Mouse (Mus musculus) thymus, adult 2 months (tissue): ENCODE data around the gene Muc3. TPM values are rescaled to one million over a fixed set of nuclear protein-coding genes. Genes with fewer than 3 reads are reported as not detected.

Experiments
- DNase-seq: peaks from one replicate; pipeline ENCODE4 v3.0.0; 2021
- H3K27ac ChIP-seq: fragments of 200-500 bp; 2 replicates; pipeline ENCODE4 v1.5.1; 2012; ENCODE audit warnings: low read length, control low read depth; ENCODE audit not compliant: control insufficient read depth, insufficient read depth
- H3K27me3 ChIP-seq: fragments of 200-500 bp; 2 replicates; pipeline ENCODE4 v1.6.1; 2012; ENCODE audit warnings: mild to moderate bottlenecking, low read length, moderate library complexity, mixed read lengths; ENCODE audit not compliant: control insufficient read depth, insufficient read depth
- H3K36me3 ChIP-seq: fragments of 200-500 bp; 2 replicates; pipeline ENCODE4 v1.6.1; 2012; ENCODE audit warnings: mild to moderate bottlenecking, low read length, moderate library complexity; ENCODE audit not compliant: control insufficient read depth, insufficient read depth
- H3K4me1 ChIP-seq: fragments of 200-500 bp; replicated peaks from 2 replicates; pipeline ENCODE4 v1.6.1; 2012; ENCODE audit warnings: low read length; ENCODE audit not compliant: control insufficient read depth, insufficient read depth
- H3K4me3 ChIP-seq: fragments of 200-500 bp; 2 replicates; pipeline ENCODE4 v1.5.1; 2012; ENCODE audit warnings: mild to moderate bottlenecking, low read length, control low read depth, moderate library complexity; ENCODE audit not compliant: control insufficient read depth, insufficient read depth
- CTCF ChIP-seq: fragments of 200-500 bp; IDR thresholded peaks from 2 replicates; pipeline ENCODE4 v1.5.1; 2012; ENCODE audit warnings: mild to moderate bottlenecking, control low read depth, low read length, moderate library complexity, borderline replicate concordance; ENCODE audit not compliant: control insufficient read depth, poor library complexity, insufficient read depth; ENCODE audit errors: extremely low read depth
- POLR2A ChIP-seq: fragments of 200-500 bp; IDR thresholded peaks from 2 replicates; pipeline ENCODE4 v1.6.1; 2012; ENCODE audit warnings: mild to moderate bottlenecking, low read length, control low read depth, moderate library complexity; ENCODE audit not compliant: control insufficient read depth, poor library complexity, insufficient read depth; ENCODE audit errors: extremely low read depth
- WGBS: fragments of 180-500 bp; shearing (Covaris S2); methylation state at CpG from one replicate; pipeline ENCODE4 v1.1.7; 2018; 5-methylcytosine and 5-hydroxymethylcytosine counted together
- polyA plus RNA-seq: library from polyadenylated mRNA; depleted of rRNA; stranded (reverse); fragments of >200 nt; gene quantifications from 2 replicates; pipeline ENCODE4 v1.2.3, GENCODE M21; 2012

The Muc3 gene
- polyA plus RNA-seq, 1 experiment = 0.86 TPM

GRCm38 (mm10) chr5:137159461-137159860 lies 10.3 kb upstream of the Muc3 start:
- Histone ChIP-seq H3K4me1 (peaks cover 5% of the 10 kb centered on the region), H3K27ac (no peak overlapping the region), H3K27me3 (no peaks in the 10 kb centered on the region; the same call in 1 of the 2 replicates), H3K36me3 (no peaks in the 10 kb centered on the region), H3K4me3 (no peak overlapping the region)
- TF ChIP-seq POLR2A (no peak), CTCF (peak; percentile 95; the same call in 1 of the 2 replicates)
- WGBS = 7% methylated on average over 11 of the region's 11 CpGs
- peak; percentile 88 for DNase-seq

DNA sequence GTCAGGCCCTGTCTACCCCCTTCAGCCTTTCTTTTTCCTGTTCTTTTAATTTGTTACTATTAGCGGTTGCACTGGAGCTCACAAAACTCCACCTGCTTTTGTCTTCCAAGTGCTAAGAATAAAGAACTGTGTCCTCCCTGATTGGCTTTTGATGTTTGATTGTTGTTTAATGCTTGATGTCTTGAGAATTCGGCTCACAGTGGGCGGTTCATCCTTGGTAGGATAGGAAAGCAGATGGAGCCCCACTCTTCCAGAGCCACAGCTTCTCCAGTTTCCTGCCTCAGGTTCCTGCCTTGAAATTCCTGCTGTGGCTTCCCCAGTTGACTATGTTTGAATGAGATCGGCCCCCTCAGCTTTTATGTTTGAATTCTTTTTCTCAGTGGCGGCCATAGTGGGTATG lies 4.2 kb upstream of the Muc3 start:
- no peak for DNase-seq
- H3K36me3 ChIP-seq = no peaks in the 10 kb centered on the region
- no peaks in the 10 kb centered on the region for H3K4me1 ChIP-seq
- WGBS = 96% methylated on average over 5 of the region's 5 CpGs
- H3K27me3 ChIP-seq = no peaks in the 10 kb centered on the region; the same call in 1 of the 2 replicates
- TF ChIP-seq POLR2A (no peak), CTCF (no peak)
- H3K27ac ChIP-seq = no peak overlapping the region
- no peak overlapping the region for H3K4me3 ChIP-seq

GRCm38 (mm10) chr5:137152623-137153022 lies 3.5 kb upstream of the Muc3 start:
- TF ChIP-seq POLR2A = no peak
- no peak for TF ChIP-seq CTCF
- Histone ChIP-seq H3K27ac (no peak overlapping the region), H3K4me1 (no peaks in the 10 kb centered on the region), H3K36me3 (no peaks in the 10 kb centered on the region), H3K27me3 (no peaks in the 10 kb centered on the region; the same call in 1 of the 2 replicates), H3K4me3 (no peak overlapping the region)
- 60% methylated on average over 2 of the region's 2 CpGs for WGBS
- DNase-seq = no peak

DNA sequence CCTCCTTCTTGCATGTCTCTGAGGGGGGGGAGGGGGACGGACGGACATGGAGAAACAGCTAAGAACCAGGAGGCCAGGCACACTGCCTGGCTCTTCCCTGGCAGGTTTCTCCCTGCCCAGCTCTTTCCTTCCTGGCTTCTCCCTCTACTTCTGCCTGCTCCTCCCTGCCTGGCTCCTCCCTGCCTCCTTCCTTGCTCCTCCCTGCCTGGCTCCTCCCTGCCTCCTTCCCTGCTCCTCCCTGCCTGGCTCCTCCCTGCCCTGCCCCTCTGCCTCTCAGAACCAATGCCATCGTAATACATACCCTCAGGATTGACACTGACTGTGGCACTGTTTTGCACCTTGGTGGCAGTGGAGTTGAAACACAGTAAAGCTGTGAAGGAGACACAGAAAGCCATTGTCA lies 8.3 kb downstream of the Muc3 start:
- no peak for DNase-seq
- H3K4me3 ChIP-seq = no peak overlapping the region
- TF ChIP-seq CTCF = no peak
- TF ChIP-seq POLR2A = no peak
- H3K27me3 ChIP-seq = no peaks in the 10 kb centered on the region
- 31% methylated on average over 3 of the region's 3 CpGs for WGBS
- H3K4me1 ChIP-seq = no peaks in the 10 kb centered on the region
- no peaks in the 10 kb centered on the region for H3K36me3 ChIP-seq
- no peak overlapping the region for H3K27ac ChIP-seq

DNA sequence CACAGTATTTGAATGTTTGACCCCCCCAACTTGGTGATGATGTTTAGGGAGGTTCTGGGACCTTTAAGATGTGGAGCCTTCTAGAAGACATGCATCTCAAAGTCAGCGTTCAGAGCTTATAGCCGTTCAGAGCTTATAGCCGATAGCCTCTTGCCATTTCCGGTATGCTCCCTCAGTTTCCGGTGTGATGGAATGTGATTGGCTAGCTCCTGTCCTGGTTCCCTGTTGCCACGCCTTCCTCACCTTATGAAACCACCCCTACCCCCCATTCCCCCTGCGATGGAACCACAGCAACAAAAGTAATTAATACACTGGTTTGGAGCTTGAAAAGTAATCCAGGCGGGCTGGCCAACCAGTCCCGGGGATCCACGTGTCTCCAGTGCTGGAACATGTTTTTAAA lies 10.1 kb downstream of the Muc3 start:
- WGBS = 86% methylated on average over 10 of the region's 10 CpGs
- H3K36me3 ChIP-seq = no peaks in the 10 kb centered on the region
- TF ChIP-seq CTCF (no peak), POLR2A (no peak)
- DNase-seq = no peak
- no peak overlapping the region for H3K27ac ChIP-seq
- no peak overlapping the region for H3K4me3 ChIP-seq
- H3K27me3 ChIP-seq = no peaks in the 10 kb centered on the region
- H3K4me1 ChIP-seq = no peaks in the 10 kb centered on the region

GRCm38 (mm10) chr5:137134959-137135358 lies 14.2 kb downstream of the Muc3 start:
- DNase-seq = no peak
- WGBS = 46% methylated on average over 11 of the region's 11 CpGs
- Histone ChIP-seq H3K36me3 (no peaks in the 10 kb centered on the region), H3K4me1 (no peaks in the 10 kb centered on the region), H3K27me3 (no peaks in the 10 kb centered on the region), H3K27ac (no peak overlapping the region), H3K4me3 (no peak overlapping the region)
- TF ChIP-seq CTCF (no peak), POLR2A (no peak)

DNA sequence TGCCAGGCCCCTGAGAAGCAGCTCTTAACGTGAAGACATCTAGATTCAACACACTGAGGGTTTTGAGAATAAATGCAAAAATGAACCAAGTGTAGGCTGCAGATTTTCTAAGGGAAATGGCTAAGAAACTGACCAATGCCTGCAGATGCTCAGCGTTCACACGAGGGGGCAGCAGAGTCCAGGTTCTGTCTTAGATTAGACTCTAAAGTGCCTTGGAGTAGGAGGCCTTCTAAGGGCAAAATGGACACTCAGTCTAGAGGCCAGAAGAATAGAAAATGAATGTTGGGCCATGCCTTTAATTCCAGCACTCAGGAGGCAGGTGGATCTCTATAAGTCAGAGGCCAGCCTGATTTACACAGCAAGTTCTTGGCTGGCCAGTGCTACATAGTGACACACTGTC lies 17.6 kb downstream of the Muc3 start:
- Histone ChIP-seq H3K4me1 (no peaks in the 10 kb centered on the region), H3K27me3 (no peaks in the 10 kb centered on the region), H3K27ac (no peak overlapping the region), H3K36me3 (no peaks in the 10 kb centered on the region), H3K4me3 (no peak overlapping the region)
- under 1% methylated on average over 3 of the region's 3 CpGs for WGBS
- DNase-seq = peak; percentile 42
- TF ChIP-seq CTCF (no peak), POLR2A (no peak)
